Mouse (Mus musculus): ENCODE data around the gene Hcn1.

Gene Hcn1

DNA sequence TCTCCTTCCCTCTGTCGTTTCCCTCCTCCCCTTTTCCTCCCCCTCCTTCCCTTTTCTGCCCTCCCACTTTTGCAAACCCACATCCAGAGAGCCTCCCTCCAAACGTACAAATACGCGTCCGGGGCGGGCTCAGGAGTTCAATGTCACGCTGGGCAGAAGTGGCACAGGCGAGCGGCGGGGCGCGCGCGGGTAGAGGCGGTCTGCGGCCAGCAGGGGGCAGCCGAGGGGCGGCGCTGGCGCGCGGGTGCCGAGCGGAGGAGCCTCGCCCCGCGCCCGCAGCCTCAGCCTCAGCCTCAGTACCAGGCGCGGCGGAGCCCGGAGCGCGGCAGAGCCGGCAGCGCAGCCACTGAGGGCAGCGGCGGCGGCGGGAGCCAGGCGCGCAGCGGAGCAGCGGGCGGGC is at the start of gene Hcn1:
TSS of gene Hcn1 (plus strand) at position 140 of the 400 bp plus-strand sequence.
- in situ Hi-C loops (cut with MboI, MseI), result no loop called here

GRCm38 (mm10) chr13:117567251-117567650 is 34.9 kb upstream of the Hcn1 start:
- in situ Hi-C loops (cut with MboI, MseI), result no loop called here

DNA sequence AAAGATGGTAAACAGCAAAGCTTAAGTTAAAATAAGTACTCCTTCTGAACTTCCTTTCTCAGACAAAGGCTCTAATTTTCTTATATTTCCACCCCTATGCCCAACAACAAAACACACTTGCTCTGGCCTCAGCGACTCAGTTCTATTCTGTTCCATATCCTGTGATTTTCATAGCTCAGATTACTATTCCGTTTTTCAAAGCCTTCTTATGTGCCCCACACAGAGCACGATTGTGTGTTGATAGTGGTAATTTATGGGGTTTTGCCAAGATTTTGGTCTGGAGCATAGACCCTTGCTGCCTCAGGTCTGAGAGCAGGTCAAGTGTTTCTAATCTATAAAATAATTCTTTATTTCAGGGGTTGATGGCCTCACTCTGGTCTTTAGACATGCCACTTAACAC is 30.4 kb upstream of the Hcn1 start:
- in situ Hi-C loops (cut with MboI, MseI), result no loop called here

DNA sequence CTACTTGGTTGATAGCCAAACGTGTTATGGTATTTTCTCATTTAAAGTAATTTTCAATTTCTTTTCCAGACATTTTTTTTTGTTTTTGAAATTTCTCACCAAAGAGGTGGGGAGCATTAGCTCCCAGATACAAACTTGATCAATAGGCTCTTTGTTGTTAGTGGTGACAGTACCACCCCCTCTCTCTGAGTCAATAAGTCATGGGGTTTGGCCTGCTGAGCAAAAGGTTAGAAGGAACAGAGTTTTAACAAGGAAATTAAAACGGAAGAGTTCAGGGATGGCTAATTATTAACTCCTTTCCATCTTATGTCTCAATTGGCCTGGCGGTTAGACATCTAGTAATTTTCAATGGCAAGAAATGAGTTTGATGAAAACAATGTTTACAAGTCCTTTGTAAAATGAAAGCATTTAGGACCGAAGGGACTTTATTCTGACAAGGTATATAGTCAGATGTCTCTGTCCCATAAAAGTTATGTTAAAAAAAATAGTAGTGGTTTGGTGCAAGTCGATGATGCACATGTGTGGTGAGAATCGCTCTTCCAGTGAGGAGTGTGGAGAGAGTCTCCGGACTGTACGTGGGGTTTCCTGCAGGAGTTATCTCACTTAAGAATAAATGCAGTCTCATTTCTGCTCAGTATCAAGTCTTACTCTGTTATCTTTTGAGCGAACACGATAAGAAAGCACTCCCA is 7.5 kb upstream of the Hcn1 start:
- in situ Hi-C loops (cut with MboI, MseI), result no loop called here

- in situ Hi-C loops (cut with MboI, MseI), result no loop called here
Measured at GRCm38 (mm10) chr13:117595183-117595532, 7.0 kb upstream of the Hcn1 start.

DNA sequence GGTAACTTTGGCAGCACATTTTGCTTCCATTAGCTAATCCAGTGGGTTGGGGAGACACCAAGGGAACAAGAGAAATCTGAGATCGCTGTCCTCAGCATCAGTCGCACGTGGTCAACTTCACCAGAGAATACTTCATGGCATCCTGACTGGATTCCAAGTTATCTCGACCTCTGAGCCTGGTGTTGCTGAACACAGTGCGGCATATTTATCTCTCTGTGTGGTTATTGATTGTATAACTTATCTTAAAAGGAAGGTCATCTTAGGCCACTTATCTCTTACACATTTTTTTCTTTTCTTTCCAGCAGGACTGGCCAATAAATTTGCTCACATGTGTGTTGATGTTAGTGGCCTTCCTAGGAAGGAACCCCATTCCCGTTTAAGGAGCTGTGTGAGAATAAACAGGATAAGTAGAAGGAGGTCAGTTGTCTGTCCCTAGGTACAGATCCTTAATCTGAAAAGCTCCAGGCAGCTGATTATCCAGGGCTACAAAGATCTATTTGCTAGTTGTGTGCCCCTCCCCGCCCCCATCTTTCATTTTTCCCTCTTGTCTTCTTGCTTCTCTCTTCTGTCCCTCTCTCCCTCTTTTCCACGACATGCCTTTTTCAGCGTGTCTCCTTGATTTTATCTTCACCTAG is 672 bp upstream of the Hcn1 start:
- in situ Hi-C loops (cut with MboI, MseI), result no loop called here

- in situ Hi-C loops (cut with MboI, MseI), result no loop called here
Measured at GRCm38 (mm10) chr13:117602617-117603358, 668 bp downstream of the Hcn1 start.

DNA sequence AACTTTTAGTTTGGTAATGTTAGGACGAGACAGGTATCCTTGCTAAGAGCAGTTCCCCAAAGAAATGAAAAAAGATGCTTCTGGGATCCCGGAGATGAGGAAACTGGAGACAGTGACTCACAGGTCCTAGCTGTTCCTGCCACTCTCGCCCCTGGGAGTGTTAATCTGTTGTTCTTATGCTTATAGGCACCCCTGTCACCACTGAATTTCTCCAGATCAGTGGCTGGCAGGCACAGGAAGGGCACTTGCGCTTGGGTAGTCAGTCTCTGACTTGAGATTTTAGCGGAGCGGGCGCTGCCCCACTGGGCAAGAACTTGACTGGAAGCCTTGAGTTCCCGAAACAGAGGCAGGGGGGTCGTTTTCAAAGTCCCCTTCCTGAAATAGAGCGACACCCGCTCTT is 1.3 kb downstream of the Hcn1 start:
- in situ Hi-C loops (cut with MboI, MseI), result no loop called here

DNA sequence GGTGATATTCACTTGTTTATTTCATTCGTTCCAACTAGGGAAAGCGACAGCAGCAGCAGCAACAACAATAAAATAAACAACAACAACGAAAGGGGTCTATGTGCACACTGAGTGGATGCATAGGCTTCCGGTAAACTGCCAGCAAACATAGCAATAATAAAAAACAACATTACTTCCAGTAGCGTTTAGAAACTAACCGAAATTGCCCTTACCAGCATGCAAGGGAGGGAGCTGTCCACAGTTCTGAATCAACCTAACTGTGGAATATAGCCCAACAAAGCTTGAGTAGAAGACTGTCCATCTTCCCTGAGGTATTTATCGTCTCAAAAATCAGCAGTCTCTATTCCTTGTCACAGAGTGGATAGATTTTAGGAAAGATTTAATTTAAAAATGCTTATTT is 2.0 kb downstream of the Hcn1 start:
- in situ Hi-C loops (cut with MboI, MseI), result no loop called here

DNA sequence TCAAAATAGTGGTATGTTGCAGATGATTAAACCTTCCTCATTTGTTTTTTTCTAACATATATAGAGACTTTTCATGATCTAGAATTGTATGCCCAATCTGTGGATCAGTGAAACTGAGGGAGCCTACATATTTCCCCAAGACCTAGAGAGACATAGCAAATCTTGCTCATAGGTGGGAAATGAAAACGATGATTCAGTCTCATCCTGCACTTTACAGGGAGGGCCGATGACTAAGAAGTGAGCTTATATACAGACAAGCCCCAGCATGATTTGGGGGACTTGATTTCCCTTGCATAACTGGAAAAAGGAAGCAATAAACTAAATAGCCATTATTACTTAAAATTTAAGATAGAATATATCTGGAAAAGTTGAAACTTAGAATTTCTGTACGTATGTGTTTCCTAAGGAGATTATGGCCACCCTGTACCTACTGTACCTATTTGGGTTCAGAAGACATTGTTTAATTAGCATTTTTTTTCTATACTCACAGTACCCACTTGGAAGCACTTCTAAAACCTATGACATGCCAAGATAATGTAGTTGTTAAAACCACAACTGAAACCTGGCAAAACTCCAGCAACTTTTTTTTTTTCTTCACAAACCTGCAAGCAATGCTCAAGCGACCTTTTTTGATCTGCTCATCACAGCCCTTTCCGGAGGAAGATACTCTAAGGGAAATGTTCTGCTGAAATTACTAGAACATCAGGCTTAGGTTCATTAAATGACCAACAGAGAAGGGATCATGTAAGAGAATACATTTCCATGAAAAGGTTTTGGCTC is 3.0 kb downstream of the Hcn1 start:
- in situ Hi-C loops (cut with MboI, MseI), result no loop called here

DNA sequence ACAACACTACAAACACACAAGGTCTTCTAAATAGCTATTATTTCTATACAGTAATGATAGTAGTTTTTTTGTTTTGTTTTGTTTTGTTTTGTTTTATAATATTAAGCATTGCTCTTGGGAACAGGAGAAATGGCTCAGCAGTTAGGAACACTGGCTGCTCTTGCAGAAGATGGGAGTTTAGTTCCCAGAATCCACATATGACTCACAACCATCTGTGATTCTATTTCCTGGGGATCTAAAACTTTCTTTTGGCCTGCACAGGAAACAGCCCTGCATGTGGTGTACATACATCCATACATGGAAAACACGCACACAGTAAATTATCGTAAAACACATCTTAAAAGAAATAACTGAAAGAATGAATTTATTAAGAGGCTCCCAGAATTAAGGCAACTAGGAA is 9.8 kb downstream of the Hcn1 start:
- in situ Hi-C loops (cut with MboI, MseI), result no loop called here

- in situ Hi-C loops (cut with MboI, MseI), result no loop called here
Measured at GRCm38 (mm10) chr13:117619544-117619943, 17.4 kb downstream of the Hcn1 start.

DNA sequence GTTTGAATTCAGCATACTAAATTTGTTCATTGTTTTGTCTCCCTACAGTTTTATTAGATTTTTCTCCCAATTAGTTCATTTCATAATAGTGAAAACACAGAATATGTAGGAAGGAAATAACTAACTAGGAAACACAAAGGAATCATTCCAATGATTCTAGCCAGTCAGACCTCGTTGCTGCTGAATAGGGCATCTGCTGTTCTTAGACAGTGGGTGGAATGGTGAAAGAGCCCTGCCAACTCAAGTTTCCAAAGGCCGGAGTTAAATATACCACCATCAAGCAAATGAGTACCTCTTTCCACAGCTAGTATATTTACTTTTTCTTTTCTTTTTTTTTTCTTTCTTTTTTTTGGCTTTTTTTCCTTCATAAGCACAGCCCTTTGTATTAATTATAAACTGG is 55.4 kb downstream of the Hcn1 start:
- in situ Hi-C loops (cut with MboI, MseI), result no loop called here

- in situ Hi-C loops (cut with MboI, MseI), result no loop called here
Measured at GRCm38 (mm10) chr13:117658414-117659175, 56.5 kb downstream of the Hcn1 start.

DNA sequence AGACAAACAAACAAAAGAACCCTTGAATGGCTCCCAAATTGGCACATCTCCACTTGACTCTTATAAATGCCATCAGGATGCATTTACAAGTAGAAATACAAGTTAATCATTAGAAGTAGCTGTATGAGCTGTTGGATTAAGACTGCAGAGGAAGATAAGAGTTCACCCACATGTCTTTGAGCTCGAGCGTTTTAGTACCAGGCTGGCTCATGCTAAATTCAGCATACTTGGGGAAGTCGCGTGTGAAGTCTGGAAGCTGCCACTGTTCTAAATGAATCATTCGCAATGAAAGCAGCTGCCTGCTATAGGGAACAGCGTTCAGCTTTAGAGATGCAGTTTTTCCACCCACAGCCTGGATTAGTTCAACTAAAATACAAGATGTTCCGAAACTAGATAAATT is 57.4 kb downstream of the Hcn1 start:
- in situ Hi-C loops (cut with MboI, MseI), result no loop called here

GRCm38 (mm10) chr13:117662661-117663060 is 60.5 kb downstream of the Hcn1 start:
- in situ Hi-C loops (cut with MboI, MseI), result no loop called here

GRCm38 (mm10) chr13:117669303-117669702 is 67.2 kb downstream of the Hcn1 start:
- in situ Hi-C loops (cut with MboI, MseI), result no loop called here

DNA sequence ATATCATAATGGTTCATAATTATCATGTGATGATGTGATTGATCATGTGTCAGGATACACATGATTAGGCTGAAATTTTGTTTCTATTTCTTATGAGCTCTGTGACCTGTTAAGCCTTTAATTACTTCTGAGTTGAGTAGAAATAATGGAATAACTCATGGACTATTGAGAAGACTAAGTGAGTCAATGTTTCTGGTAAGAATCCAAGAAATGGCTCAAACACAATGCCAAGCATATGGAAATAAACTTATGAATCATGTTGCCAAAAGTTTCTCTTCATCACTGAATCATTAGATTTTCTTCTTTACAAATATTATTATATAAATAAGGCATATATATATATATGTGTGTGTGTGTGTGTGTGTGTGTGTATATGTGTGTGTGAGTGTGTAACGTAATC is 69.7 kb downstream of the Hcn1 start:
- in situ Hi-C loops (cut with MboI, MseI), result no loop called here

- in situ Hi-C loops (cut with MboI, MseI), result no loop called here
Measured at GRCm38 (mm10) chr13:117676418-117676817, 74.3 kb downstream of the Hcn1 start.

- in situ Hi-C loops (cut with MboI, MseI), result no loop called here
Measured at GRCm38 (mm10) chr13:117687670-117688069, 85.5 kb downstream of the Hcn1 start.

- in situ Hi-C loops (cut with MboI, MseI), result no loop called here
Measured at GRCm38 (mm10) chr13:117694729-117695332, 92.7 kb downstream of the Hcn1 start.
